Mouse (Mus musculus) hindbrain, embryonic 15.5 days (tissue): ENCODE measurements around the gene Prg2. TPM values are rescaled to one million over a fixed set of nuclear protein-coding genes. Genes with fewer than 3 reads are reported as not detected.

ENCODE experiments used
- ATAC-seq: fragments of 200-750 bp; cut with Nextera tagmentation; 2 replicates; pipeline ENCODE4 v1.8.0; 2017; ENCODE audit warnings: low read depth, moderate number of reproducible peaks, moderate TSS enrichment; ENCODE audit not compliant: low FRiP score
- H3K27ac ChIP-seq: fragments of 300-500 bp; sonication (generic); replicated peaks from 2 replicates; pipeline ENCODE4 v1.5.1; 2015; ENCODE audit warnings: mild to moderate bottlenecking, inconsistent platforms
- H3K27me3 ChIP-seq: fragments of 300-500 bp; sonication (generic); 2 replicates; pipeline ENCODE4 v1.6.1; 2015; ENCODE audit warnings: control low read depth, inconsistent platforms
- H3K36me3 ChIP-seq: fragments of 300-500 bp; sonication (generic); 2 replicates; pipeline ENCODE4 v1.6.1; 2015; ENCODE audit warnings: control low read depth, inconsistent platforms
- H3K4me1 ChIP-seq: fragments of 300-500 bp; sonication (generic); replicated peaks from 2 replicates; pipeline ENCODE4 v1.6.1; 2015; ENCODE audit warnings: control low read depth, inconsistent platforms
- H3K4me2 ChIP-seq: fragments of 300-500 bp; sonication (generic); 2 replicates; pipeline ENCODE4 v1.6.1; 2015; ENCODE audit warnings: moderate library complexity, mild to moderate bottlenecking, inconsistent platforms
- H3K4me3 ChIP-seq: fragments of 300-500 bp; sonication (generic); 2 replicates; pipeline ENCODE4 v1.5.1; 2015; ENCODE audit warnings: mild to moderate bottlenecking, inconsistent platforms
- H3K9ac ChIP-seq: fragments of 300-500 bp; sonication (generic); 2 replicates; pipeline ENCODE4 v1.6.1; 2015; ENCODE audit warnings: inconsistent platforms
- H3K9me3 ChIP-seq: fragments of 300-500 bp; sonication (generic); 2 replicates; pipeline ENCODE4 v1.6.1; 2016; ENCODE audit warnings: control low read depth, inconsistent platforms
- WGBS: fragments of 180-500 bp; shearing (Covaris S2); methylation state at CpG from one replicate; pipeline ENCODE4 v1.1.7; 2015; 5-methylcytosine and 5-hydroxymethylcytosine counted together
- polyA plus RNA-seq: library from polyadenylated mRNA; unstranded; fragments of >200 nt; fragmentation: Nextera tagmentation; extraction: Ambion mirVana; gene quantifications from 2 replicates; pipeline ENCODE4 v1.2.1, GENCODE M21; 2015

Gene Prg2
- polyA plus RNA-seq, 1 experiment from 2014 or later, result 0.18 TPM

- H3K9ac ChIP-seq, result no peak overlapping the region
- no peaks in the 10 kb centered on the region for H3K9me3 ChIP-seq
- H3K4me3 ChIP-seq, result no peak overlapping the region
- ATAC-seq, result no peak
- no peaks in the 10 kb centered on the region for H3K27me3 ChIP-seq
- H3K4me1 ChIP-seq, result no peaks in the 10 kb centered on the region
- H3K4me2 ChIP-seq, result no peak overlapping the region
- 90% methylated on average over 3 of the region's 3 CpGs for WGBS
- no peaks in the 10 kb centered on the region for H3K36me3 ChIP-seq
- no peak overlapping the region for H3K27ac ChIP-seq
Measured at GRCm38 (mm10) chr2:84947154-84947771, 33.0 kb upstream of the Prg2 start.

- WGBS, result 93% methylated on average over 7 of the region's 7 CpGs
Measured at GRCm38 (mm10) chr2:84948252-84948651, 32.0 kb upstream of the Prg2 start.

GRCm38 (mm10) chr2:84948721-84949120, 31.5 kb upstream of the Prg2 start:
- 79% methylated on average over 2 of the region's 2 CpGs for WGBS
- H3K4me3 ChIP-seq, result no peak overlapping the region
- H3K9ac ChIP-seq, result no peak overlapping the region
- no peaks in the 10 kb centered on the region for H3K4me1 ChIP-seq
- no peak overlapping the region for H3K27ac ChIP-seq
- no peaks in the 10 kb centered on the region for H3K9me3 ChIP-seq
- no peaks in the 10 kb centered on the region for H3K27me3 ChIP-seq
- H3K36me3 ChIP-seq, result no peaks in the 10 kb centered on the region
- ATAC-seq, result no peak
- H3K4me2 ChIP-seq, result no peak overlapping the region

More at GRCm38 (mm10) chr2:84948252-84948651, 32.0 kb upstream of the Prg2 start:
- no peaks in the 10 kb centered on the region for H3K27me3 ChIP-seq
- H3K4me3 ChIP-seq, result no peak overlapping the region
- ATAC-seq, result no peak
- H3K9me3 ChIP-seq, result no peaks in the 10 kb centered on the region
- no peaks in the 10 kb centered on the region for H3K4me1 ChIP-seq
- H3K9ac ChIP-seq, result no peak overlapping the region
- H3K36me3 ChIP-seq, result no peaks in the 10 kb centered on the region
- no peak overlapping the region for H3K27ac ChIP-seq
- no peak overlapping the region for H3K4me2 ChIP-seq

- H3K27ac ChIP-seq, result no peak overlapping the region
- WGBS, result 91% methylated on average over 8 of the region's 8 CpGs
- H3K4me1 ChIP-seq, result no peaks in the 10 kb centered on the region
- H3K27me3 ChIP-seq, result no peaks in the 10 kb centered on the region
- H3K4me2 ChIP-seq, result no peak overlapping the region
- H3K9me3 ChIP-seq, result no peaks in the 10 kb centered on the region
- no peaks in the 10 kb centered on the region for H3K36me3 ChIP-seq
- H3K9ac ChIP-seq, result no peak overlapping the region
- no peak overlapping the region for H3K4me3 ChIP-seq
- ATAC-seq, result no peak
Measured at GRCm38 (mm10) chr2:84951027-84951426, 29.2 kb upstream of the Prg2 start.

- no peak for ATAC-seq
- no peak overlapping the region for H3K27ac ChIP-seq
- no peaks in the 10 kb centered on the region for H3K9me3 ChIP-seq
- H3K9ac ChIP-seq, result no peak overlapping the region
- H3K4me1 ChIP-seq, result no peaks in the 10 kb centered on the region
- no peak overlapping the region for H3K4me2 ChIP-seq
- H3K27me3 ChIP-seq, result no peaks in the 10 kb centered on the region
- H3K36me3 ChIP-seq, result no peaks in the 10 kb centered on the region
- no peak overlapping the region for H3K4me3 ChIP-seq
- 88% methylated on average over 1 of the region's 1 CpGs for WGBS
Measured at GRCm38 (mm10) chr2:84952251-84952650, 28.0 kb upstream of the Prg2 start.

GRCm38 (mm10) chr2:84952693-84953092, 27.6 kb upstream of the Prg2 start:
- H3K4me3 ChIP-seq, result no peak overlapping the region
- no peak for ATAC-seq
- no peak overlapping the region for H3K9ac ChIP-seq
- H3K4me1 ChIP-seq, result no peaks in the 10 kb centered on the region
- 86% methylated on average over 4 of the region's 4 CpGs for whole genome bisulfite sequencing
- H3K27ac ChIP-seq, result no peak overlapping the region
- no peaks in the 10 kb centered on the region for H3K36me3 ChIP-seq
- H3K27me3 ChIP-seq, result no peaks in the 10 kb centered on the region
- no peaks in the 10 kb centered on the region for H3K9me3 ChIP-seq
- H3K4me2 ChIP-seq, result no peak overlapping the region

GRCm38 (mm10) chr2:84955435-84955834, 24.8 kb upstream of the Prg2 start:
- Histone ChIP-seq H3K4me1 (no peaks in the 10 kb centered on the region), H3K27ac (no peak overlapping the region), H3K27me3 (no peaks in the 10 kb centered on the region), H3K36me3 (no peaks in the 10 kb centered on the region), H3K9me3 (no peaks in the 10 kb centered on the region), H3K4me3 (no peak overlapping the region), H3K4me2 (no peak overlapping the region), H3K9ac (no peak overlapping the region)
- 93% methylated on average over 9 of the region's 9 CpGs for WGBS
- no peak for ATAC-seq

GRCm38 (mm10) chr2:84956274-84956673, 24.0 kb upstream of the Prg2 start:
- WGBS, result 63% methylated on average over 5 of the region's 5 CpGs
- no peaks in the 10 kb centered on the region for H3K36me3 ChIP-seq
- no peaks in the 10 kb centered on the region for H3K9me3 ChIP-seq
- no peak overlapping the region for H3K4me2 ChIP-seq
- no peak overlapping the region for H3K27ac ChIP-seq
- H3K9ac ChIP-seq, result no peak overlapping the region
- H3K4me3 ChIP-seq, result no peak overlapping the region
- no peaks in the 10 kb centered on the region for H3K27me3 ChIP-seq
- no peak for ATAC-seq
- no peaks in the 10 kb centered on the region for H3K4me1 ChIP-seq

GRCm38 (mm10) chr2:84958588-84959264, 21.5 kb upstream of the Prg2 start:
- Histone ChIP-seq H3K4me1 (no peaks in the 10 kb centered on the region), H3K9ac (no peak overlapping the region), H3K27ac (no peak overlapping the region), H3K4me3 (no peak overlapping the region), H3K27me3 (no peaks in the 10 kb centered on the region), H3K9me3 (no peaks in the 10 kb centered on the region), H3K4me2 (no peak overlapping the region), H3K36me3 (no peaks in the 10 kb centered on the region)
- ATAC-seq, result no peak
- WGBS, result 93% methylated on average over 11 of the region's 11 CpGs

GRCm38 (mm10) chr2:84961300-84961699, 19.0 kb upstream of the Prg2 start:
- ATAC-seq, result no peak
- H3K4me3 ChIP-seq, result no peak overlapping the region
- H3K27me3 ChIP-seq, result no peaks in the 10 kb centered on the region
- no peaks in the 10 kb centered on the region for H3K36me3 ChIP-seq
- H3K27ac ChIP-seq, result no peak overlapping the region
- no peak overlapping the region for H3K4me2 ChIP-seq
- H3K9me3 ChIP-seq, result no peaks in the 10 kb centered on the region
- no peak overlapping the region for H3K9ac ChIP-seq
- 86% methylated on average over 2 of the region's 2 CpGs for WGBS
- no peaks in the 10 kb centered on the region for H3K4me1 ChIP-seq

GRCm38 (mm10) chr2:84961901-84962300, 18.4 kb upstream of the Prg2 start:
- no peak overlapping the region for H3K27ac ChIP-seq
- no peak overlapping the region for H3K4me2 ChIP-seq
- no peaks in the 10 kb centered on the region for H3K36me3 ChIP-seq
- H3K9ac ChIP-seq, result no peak overlapping the region
- H3K9me3 ChIP-seq, result no peaks in the 10 kb centered on the region
- WGBS, result 62% methylated on average over 3 of the region's 3 CpGs
- no peak for ATAC-seq
- no peaks in the 10 kb centered on the region for H3K4me1 ChIP-seq
- H3K27me3 ChIP-seq, result no peaks in the 10 kb centered on the region
- H3K4me3 ChIP-seq, result no peak overlapping the region

- Histone ChIP-seq H3K4me1 (no peaks in the 10 kb centered on the region), H3K4me2 (no peak overlapping the region), H3K36me3 (no peaks in the 10 kb centered on the region), H3K4me3 (no peak overlapping the region), H3K27ac (no peak overlapping the region), H3K9ac (no peak overlapping the region), H3K27me3 (no peaks in the 10 kb centered on the region), H3K9me3 (no peaks in the 10 kb centered on the region)
- ATAC-seq, result no peak
- WGBS, result 32% methylated on average over 6 of the region's 6 CpGs
Measured at GRCm38 (mm10) chr2:84962906-84963507, 17.3 kb upstream of the Prg2 start.
